11 mouse cellular contexts compared by ENCODE assay signal in the genomic region with DNA sequence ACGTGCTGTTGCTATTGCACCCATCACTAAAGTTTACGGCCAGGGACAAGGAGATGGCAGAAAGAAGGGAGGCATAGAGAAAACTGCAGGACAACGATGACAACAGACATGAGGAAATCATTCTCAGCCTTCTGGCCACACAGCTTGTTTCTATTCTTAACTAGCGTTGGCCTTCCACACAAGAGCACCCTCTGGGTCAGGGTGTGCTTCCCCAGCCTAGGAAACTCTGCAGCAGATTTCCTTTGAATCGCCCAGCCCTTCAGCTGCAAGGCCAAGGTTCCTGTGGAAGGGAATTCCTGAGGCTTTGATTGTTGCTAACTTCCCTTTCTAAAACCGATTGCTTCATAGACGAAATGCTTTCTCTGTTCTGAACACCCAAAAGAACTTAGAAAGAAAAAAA.
DNase-seq lines count a peak whose midpoint lies in the region; ATAC-seq and TF ChIP-seq lines count a peak whose summit lies in the region.
"Had no signal": no experiment of that assay in that cellular context is flagged by ENCODE, and none has a peak within 500 bp of the region (broad histone marks: within the 10 kb centered on the region; RNA-seq: fewer than 3 reads in every experiment).

No protein-coding gene starts in this region.

- DNase-seq in layer of hippocampus, adult 2 months (ENCODE audit: low spot score in 2 of 2): no peak
- DNase-seq in layer of hippocampus, adult 8-10 months (ENCODE audit: low spot score in 2 of 2): no peak
- peak; percentile 67 for DNase-seq in heart, adult 8-10 months (ENCODE audit: low spot score)
- DNase-seq in kidney, postnatal 0 days (ENCODE audit: low spot score): peak; percentile 54
- peak; percentile 57 to 75 for DNase-seq in lung, postnatal 4 days
- DNase-seq in thymus, postnatal 36 days: no peak
- no peak for DNase-seq in right cerebral cortex, postnatal 36 days (ENCODE audit: low spot score in 2 of 2)
- DNase-seq in right cerebral cortex, postnatal 4 days: no peak

- 43% methylated on average over 7 of the region's 7 CpGs for WGBS in kidney, postnatal 0 days

- H3K9me3 ChIP-seq in kidney, postnatal 0 days (replicated peaks; ENCODE audit: low read length): no peaks in the 10 kb centered on the region

- no peak for TF ChIP-seq CTCF in layer of hippocampus, adult 2 months (conservative IDR thresholded peaks at IDR 0.05)
- no peak for TF ChIP-seq CTCF in kidney, postnatal 0 days (IDR thresholded peaks at IDR 0.05; ENCODE audit: low read depth)

- no peaks in the 10 kb centered on the region for H3K4me1 ChIP-seq in kidney, postnatal 0 days (replicated peaks; ENCODE audit: insufficient read depth, low read length)

- H3K27me3 ChIP-seq in kidney, postnatal 0 days (ENCODE audit: insufficient read depth, low read length): no peaks in the 10 kb centered on the region
- H3K27me3 ChIP-seq: CH12.LX had no signal

- peak overlapping the region; percentile 56; the same call in 1 of the 2 replicates for H3K27ac ChIP-seq in layer of hippocampus, adult 2 months
- peak overlapping the region; percentile 63; the same call in 1 of the 2 replicates for H3K27ac ChIP-seq in kidney, postnatal 0 days
- H3K27ac ChIP-seq: liver, embryonic 14.5 days had no signal

- H3K36me3 ChIP-seq in kidney, postnatal 0 days (ENCODE audit: insufficient read depth, low read length): no peaks in the 10 kb centered on the region

- ATAC-seq in kidney, postnatal 0 days (replicated peaks; ENCODE audit: low FRiP score, low read depth): no peak

- no peak overlapping the region for H3K9ac ChIP-seq in kidney, postnatal 0 days (ENCODE audit: low read depth, low read length)
- H3K9ac ChIP-seq: liver, embryonic 14.5 days had no signal

- H3K4me2 ChIP-seq in kidney, postnatal 0 days (ENCODE audit: low read length): no peak overlapping the region

- no peak overlapping the region for H3K4me3 ChIP-seq in layer of hippocampus, adult 2 months
- no peak overlapping the region for H3K4me3 ChIP-seq in kidney, postnatal 0 days (replicated peaks; ENCODE audit: low read depth, low read length)
- H3K4me3 ChIP-seq: myocyte had no signal

Comparison
In these comparisons a context has a peak if more than half of its experiments do, and no peak if none do; other contexts are left out.
1. DNase-seq: peak in heart, adult 8-10 months (single experiment), kidney, postnatal 0 days (single experiment) and lung, postnatal 4 days (2 of 2); none in layer of hippocampus, adult 2 months (0 of 2), layer of hippocampus, adult 8-10 months (0 of 2), thymus, postnatal 36 days (0 of 2), right cerebral cortex, postnatal 36 days (0 of 2) and right cerebral cortex, postnatal 4 days (single experiment).